Mouse (Mus musculus) left cerebral cortex, adult 18-20 months (tissue): ENCODE data around the gene Hrct1. TPM values are rescaled to one million over a fixed set of nuclear protein-coding genes. Genes with fewer than 3 reads are reported as not detected.

Source experiments
- DNase-seq, 2 experiments: peaks; one replicate each; pipeline ENCODE4 v3.0.0; 2021 to 2022; ENCODE audit warnings: low spot score in 2 of 2, mixed read lengths in 1 of 2
- long read RNA-seq, 2 experiments: library from polyadenylated mRNA; stranded (forward); transcript quantifications; one replicate each; pipeline ENCODE4 v2.0.0; 2021
- total RNA-seq, 2 experiments: library from RNA; stranded (reverse); gene quantifications; 2 replicates each; pipeline ENCODE4 v1.2.3; 2021

Hrct1 gene
- 1 to 10 TPM in 1 of 2 experiments, under 1 TPM in 1; 0.61 to 1.5 TPM for total RNA-seq
- long read RNA-seq, experiment 1, partial matches to known transcripts, result 0 of 2 reads
- long read RNA-seq, experiment 1, other reads (novel, unspliced or antisense), result 0 of 2 reads
- long read RNA-seq, experiment 2, partial matches to known transcripts, result 0 of 2 reads
- long read RNA-seq, experiment 2, other reads (novel, unspliced or antisense), result 0 of 2 reads

DNA sequence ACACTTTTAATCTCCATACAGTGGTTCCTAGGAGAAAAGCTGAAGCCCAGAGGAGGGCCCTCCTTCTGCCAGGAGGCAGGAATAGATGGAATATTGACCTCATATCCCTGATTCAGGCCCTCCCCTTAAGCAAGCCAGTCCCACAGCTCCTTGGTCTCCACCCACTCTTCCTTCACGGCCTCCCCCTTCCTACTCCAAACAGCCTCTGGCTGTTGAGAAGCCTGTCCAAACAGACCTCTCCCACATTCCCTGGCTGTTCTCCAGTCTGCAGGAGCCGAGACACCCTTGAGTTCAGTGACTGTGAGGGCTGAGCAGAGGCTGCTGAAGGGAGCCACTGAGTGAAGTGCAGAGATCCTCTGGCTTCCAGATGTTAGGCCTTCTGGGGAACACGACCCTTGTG lies at the start of gene Hrct1:
Gene Hrct1, plus strand, starts transcription at position 194 of the 400 bp plus-strand sequence.
- peak in 1 of 2 experiments; percentile 30 for DNase-seq

DNA sequence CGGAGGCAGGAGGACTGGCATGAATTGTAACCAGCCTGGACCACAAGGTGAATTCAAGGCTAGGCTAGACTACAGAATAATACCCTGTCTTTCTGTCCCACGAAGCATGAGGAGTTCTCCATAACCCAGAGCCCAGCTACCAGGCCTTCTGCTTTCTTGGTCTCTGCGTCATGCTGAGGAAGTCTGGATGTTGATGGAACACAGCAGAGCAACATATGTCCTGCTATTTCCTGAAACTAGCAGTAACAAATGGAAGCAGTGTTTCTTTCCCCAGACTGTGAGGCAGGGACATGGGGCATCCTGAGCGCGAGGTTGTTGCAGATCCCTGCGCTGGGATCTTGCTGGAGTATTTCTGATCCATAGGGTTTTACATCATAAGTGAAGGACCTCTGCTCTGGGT lies 48.4 kb upstream of the Hrct1 start:
- no peak for DNase-seq

DNA sequence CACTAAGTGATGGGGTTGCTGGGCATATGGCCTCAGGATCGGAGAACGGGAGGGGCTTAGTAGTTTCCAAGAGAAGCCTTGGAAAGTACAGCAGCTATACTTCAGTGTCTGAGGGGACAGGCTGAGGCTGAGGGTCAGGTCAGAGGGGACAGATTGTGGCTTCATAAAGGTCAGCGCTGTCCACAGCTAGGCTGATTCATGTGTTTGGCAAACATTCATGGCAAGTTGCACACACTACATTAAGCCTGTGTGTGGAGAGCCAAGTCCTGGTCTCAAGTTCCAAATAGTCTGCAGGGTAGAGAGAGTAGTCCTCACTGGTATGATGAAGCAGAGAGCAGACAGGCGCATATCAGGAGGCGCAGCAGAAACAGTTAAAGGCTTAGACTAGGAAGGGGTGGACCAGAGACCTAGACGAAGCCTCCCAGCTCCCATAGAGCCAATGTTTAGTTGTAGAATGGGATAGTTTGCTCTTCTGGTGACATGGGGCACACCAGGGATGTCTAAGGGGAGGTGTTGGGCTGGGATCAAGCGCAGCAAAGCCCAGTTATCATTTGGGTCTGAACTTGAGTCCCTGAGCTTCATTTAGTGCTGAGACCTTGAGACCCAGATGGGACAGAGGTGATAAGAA lies 47.5 kb upstream of the Hrct1 start:
- DNase-seq, result no peak

DNA sequence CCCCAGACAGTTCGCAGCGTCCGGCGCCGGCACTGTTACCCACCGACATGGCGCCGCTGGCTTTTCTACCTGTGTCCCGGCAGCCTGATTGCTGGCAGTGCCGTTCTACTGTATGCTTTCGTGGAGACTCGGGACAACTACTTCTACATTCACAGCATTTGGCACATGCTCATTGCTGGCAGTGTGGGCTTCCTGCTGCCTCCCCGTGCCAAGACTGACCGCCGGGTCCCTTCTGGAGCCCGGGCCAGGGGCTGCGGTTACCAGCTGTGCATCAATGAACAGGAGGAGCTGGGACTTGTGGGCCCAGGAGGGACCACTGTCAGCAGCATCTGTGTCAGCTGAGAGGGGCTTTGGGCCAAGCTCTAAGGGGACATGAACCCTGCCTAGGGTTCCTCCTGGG lies 37.0 kb upstream of the Hrct1 start:
- no peak for DNase-seq

DNA sequence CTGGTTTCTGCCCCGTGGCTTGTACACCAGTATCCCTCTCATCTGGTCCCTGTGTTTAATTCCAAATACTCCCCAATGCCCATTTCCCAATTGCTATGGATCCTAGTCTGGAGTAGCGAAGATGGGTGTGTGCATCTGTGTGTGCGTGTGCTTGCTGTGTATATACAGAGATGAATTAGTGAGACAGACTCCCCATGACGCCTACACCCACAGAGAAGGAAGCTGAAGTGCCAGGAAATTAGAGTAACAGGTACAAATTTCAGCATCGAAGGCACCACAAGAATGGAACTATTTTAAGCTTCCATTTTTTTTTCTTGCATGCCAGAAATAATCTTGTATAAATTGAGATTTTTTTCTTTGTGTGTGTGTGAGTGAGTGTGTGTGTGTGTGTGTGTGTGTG lies 36.0 kb upstream of the Hrct1 start:
- DNase-seq, result no peak

DNA sequence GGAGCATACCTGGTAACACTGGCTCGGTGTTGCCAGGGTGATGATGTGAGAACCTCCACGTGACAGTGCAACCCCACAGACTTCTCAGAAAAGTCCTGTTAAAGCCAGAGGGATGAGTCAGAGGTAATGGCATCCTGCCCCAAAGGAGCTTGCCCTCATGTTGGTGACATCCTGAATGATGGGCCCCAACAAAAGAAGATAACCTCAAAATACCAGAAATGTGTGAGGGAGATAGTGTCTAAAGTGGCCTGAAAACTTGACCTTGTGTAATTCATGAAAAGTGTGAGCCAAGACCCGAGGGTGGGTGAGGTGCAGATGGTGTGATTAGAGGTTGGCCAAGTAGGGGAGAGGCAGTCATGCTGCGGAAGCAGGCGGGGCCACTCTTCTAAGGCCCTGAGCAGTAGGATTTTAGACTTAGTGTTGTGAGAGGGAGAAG lies 33.2 kb upstream of the Hrct1 start:
- DNase-seq, result no peak

DNA sequence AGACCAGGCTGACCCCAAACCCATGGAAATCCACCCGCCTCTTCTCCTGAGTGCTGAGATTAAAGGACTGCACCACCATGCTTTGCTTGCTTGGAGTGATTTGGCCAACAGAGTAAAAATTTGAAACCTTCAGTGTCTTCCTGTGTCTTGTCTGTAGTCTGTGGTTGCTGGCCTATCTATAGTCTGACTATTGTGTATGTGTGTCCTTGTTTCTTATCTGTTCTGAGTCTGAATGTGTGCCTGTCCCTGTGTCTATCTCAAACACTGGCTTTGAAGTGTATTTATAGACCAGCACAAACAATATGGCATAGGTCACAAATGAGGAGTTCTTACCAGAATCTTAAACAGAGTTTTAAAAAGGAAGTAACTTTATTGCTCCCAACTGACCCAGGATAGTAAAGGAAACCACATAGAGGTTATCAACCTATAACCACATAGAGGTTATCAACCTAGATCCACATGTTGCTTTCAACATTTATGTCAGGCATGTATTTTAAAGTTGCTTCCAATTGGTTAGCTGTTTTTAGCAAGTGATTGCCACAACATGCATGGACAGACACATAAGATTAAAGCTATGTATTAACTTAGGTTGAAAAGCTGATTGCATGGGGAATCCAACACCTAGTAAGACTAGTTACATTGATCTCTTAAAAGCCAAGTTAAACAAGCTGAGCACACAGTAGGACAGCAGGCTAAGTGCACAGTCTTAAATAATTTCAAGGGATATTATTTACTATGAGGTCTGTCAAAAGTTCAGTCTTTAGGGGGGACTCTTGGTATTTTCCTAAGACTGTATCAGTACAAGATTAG lies 32.3 kb upstream of the Hrct1 start:
- DNase-seq, result no peak

DNA sequence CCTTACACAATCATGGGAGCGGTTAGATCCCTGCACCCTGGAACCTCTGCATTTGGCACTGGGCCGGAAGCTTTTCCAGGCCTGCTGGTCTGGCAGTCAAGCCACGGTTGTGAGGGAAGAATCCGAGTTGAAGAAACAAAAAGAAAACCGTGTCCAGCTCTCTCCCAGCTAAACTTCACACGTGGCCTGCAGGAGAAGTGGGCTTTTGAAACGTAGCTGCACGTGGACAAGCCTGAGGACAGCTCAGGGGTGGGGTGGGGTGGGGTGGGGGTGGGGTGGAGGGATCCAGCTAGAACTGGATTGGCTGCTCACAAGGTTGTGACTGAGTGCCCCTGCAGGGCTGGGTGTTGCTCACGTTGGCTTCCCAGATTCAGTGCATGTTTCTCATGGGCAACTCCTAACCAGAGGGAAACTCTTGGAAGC lies 31.7 kb upstream of the Hrct1 start:
- no peak for DNase-seq

DNA sequence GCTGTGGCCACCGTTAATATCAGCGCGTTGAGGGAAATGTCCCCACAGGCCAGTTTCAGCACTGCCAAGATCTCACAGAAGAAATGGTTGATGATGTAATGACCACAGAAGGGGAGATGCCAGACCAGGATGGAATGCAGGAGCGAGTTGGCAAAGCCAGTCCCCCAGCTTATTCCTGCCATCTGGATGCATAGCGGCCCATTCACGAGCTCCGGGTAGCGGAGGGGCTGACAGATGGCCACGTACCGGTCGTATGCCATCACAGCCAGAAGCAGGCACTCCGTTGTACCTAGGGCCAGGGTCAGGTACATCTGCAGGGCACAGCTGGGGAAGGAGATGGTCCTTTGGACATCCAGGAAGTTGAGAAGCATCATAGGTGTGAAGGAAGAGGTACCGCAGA lies 30.4 kb upstream of the Hrct1 start:
- DNase-seq, result no peak

DNA sequence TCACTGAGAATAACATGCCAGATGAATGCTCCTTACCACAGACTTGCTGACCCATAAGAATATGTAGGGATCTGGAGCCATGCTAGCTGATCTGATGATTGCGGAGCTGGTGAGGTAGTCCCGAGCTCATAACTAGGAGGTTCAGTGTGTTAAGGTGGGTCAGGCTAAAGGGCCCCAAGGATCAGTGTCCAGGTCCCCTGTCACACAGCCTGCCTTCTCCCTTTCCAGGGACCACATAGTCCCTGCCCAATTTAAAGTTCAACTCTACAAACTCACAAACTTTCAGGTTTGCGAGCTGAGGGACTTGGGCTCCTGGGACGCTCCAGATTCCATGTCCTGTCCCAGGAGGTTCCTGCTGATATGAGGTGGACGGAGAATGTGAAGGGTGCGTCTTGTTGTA lies 26.3 kb upstream of the Hrct1 start, which contains the start of gene Olfr70:
Gene Olfr70, minus strand, starts transcription at position 101 of the 400 bp plus-strand sequence.
- no peak for DNase-seq

DNA sequence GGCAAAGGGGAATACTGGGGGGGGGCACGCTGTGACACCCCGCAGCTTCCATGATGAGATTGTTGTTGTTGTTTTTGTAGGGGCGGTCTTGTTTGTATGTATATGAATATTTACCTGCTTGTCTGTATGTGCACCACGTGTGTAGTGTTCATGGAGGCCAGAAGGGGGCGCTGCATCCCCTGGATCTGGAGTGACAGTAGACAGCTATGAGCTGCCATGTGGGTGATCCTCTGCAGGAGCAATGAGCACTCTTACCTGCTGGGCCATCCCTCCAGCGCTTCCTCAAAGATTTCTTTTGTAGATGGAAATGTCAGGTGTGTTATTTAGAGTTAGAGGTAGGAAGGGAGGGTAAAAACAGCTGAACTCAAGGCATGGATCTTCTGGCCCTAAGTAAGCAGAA lies 23.5 kb upstream of the Hrct1 start:
- DNase-seq, result no peak

DNA sequence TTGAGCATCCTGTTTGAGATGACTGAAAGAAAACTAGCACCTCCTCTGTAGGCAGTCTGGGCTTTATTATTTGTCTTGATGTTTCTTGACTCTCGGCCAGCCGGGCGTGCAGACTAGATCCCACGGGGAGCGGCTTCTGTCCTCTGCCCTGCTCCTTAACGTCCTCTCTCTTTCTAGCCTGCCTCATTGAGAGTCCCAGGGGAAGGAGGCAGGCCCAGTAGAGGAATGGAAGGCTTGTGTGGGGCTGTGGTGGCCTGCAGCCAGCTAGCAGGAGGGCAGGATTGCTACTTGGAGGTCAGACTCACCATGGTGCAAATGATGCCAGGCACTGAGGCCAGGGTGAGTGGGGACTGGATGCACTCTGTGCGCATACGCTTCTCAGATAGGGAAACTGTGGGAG lies 23.1 kb upstream of the Hrct1 start:
- DNase-seq, result no peak

DNA sequence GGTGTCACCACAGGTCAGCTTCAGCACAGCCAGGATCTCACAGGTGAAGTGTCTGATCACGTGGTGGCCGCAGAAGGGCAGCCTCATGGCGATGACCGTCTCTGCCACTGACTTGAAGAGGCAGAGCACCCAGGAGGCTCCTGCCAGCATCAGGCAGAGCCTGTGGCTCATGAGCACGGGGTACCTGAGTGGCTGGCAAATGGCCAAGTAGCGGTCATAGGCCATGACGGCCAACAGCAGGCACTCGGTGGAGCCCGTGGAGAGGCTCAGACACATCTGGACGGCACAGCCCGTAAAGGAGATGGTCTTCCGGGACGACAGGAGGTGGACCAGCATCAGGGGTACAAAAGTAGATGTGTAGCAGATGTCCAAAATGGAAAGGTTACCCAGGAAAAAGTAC lies 21.0 kb upstream of the Hrct1 start:
- DNase-seq, result no peak

DNA sequence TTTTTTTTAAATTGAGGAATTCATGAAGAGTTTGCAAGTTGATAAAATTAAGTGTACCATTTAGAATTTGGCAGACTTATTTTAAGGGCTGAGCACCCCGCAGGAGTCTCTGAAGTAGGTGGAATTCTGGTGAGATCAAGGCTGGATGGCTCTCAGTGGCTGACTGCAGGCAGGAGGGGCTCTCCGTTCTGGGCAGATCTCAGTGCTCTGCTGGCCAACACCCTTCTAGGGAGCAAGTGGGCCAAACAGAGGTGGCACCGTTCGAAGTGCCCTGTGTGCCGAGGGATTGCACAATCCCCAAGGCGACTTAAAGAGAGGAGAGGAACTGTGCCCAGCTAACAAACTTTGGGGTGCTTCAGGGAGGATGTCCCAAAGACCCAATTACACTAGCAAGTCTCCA lies 17.1 kb upstream of the Hrct1 start, which contains the start of gene Olfr71:
Gene Olfr71, minus strand, starts transcription at position 387 of the 400 bp plus-strand sequence.
- DNase-seq, result no peak

DNA sequence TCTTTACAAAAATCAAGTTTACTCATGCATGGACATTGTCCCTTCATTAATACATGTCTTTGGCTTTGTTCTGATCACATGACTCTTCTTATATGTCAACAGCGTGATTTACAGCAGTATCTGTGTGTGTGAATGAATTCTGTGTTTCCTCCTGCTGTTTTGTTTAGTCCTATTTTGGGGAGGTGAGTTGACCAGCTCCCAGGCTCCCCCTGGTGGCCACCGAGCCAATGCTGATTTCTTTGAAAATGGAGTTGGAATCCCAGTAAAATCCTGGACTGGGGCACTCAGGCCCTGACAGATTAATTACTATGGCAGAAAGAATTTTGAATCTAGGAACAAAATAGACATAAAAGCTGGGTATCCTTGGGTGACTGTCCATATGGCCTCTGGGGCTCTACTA lies 15.2 kb upstream of the Hrct1 start:
- DNase-seq, result peak; percentile 80 to 93

DNA sequence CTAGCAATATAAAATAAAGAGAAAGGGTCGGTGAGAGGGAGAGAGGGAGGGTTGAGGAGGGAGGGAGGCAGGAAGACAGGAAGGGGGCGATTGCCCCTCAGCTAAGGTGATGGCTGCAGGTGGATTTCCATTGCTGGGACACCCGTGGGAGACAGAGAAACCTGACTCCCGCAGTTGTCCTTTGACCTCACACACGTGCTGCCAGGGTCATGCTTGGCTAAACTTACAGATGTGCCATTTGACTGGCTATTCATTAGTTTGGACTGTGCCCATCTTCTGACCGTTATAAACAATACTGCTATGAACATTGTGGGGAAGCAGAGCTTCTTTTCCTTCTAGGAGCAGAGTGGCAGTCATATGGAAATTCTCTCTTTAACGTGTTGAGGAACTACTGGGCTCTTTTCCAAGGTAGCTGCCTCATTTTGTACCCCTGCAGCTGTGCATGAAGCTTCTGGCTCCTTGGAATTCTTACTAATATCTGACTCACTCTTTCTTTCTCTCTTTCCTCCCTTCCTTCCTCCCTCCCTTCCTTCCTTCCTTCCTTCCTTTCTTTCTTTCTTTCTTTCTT lies 13.3 kb upstream of the Hrct1 start:
- DNase-seq, result no peak

DNA sequence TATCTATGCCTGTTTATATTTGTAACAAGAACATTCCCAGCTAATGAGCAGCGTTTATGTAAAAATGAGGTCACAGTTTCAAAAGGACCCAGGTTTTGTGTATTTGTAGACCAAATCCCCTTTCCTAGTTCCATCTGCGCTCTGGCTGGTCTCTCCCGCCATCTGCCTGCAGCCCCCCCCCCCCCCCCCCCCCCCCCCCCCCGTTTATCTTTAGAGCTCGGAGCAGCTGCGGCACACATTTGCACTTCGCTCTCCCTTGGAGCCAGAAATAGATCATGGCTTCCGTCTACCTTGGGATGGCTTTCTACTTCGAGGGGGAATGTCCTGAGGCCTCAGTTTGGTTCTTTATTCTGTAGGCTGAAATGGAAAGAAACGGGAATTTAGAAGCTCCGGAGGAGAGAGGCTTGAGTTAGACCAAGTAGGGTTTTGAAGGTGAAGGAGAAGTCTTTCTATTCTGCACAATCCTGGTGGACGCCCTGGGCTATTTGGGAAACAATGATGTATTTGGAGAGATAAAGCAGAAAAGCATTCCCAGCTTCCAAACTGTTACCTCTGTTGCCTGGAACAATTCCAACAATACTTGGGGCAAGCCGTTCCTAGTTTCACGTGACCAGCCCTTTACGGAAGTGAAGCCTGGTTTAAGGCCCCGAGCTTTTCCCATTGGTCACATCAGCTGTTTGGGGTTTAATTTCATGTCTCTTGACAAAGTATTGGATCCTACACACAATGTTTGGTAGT lies 6.3 kb upstream of the Hrct1 start:
- DNase-seq, result no peak

DNA sequence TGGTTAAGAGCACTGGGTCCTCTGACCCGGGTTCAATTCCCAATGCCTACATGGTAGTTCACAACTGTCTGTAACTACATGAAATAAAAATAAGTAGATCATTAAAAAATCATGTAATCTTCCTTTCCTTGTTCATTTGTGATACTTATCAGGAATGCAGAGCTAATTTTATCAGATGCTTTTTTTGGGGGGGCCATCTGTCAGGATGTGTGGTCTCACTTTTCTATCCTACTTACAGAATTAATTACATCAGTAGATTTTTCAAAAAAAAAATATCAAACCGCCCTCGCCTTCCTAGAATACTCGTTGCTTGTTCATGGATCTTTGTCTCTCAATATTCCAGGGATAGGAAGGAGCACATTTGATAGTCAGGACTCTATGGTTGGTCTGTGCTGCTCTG lies 4.8 kb upstream of the Hrct1 start:
- no peak for DNase-seq

DNA sequence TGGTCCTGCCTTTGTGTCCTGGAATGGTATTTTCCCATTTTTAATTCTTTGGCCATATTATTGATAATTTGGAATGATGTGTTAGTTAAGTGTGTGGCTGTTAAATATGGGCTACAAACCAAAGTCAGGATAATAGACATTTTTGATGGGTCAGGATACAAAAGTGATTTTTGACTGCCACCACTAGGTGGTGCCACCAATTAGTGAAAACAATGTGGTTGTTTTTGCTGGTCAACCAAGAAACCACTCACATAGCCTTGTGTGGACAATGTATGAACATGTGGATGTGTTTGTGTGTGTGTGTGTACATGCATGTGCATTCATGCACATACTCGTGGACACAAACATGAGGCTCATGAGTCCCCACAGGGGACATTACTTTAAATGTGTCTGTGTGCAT lies 2.2 kb upstream of the Hrct1 start:
- DNase-seq, result peak in 1 of 2 experiments; percentile 47

DNA sequence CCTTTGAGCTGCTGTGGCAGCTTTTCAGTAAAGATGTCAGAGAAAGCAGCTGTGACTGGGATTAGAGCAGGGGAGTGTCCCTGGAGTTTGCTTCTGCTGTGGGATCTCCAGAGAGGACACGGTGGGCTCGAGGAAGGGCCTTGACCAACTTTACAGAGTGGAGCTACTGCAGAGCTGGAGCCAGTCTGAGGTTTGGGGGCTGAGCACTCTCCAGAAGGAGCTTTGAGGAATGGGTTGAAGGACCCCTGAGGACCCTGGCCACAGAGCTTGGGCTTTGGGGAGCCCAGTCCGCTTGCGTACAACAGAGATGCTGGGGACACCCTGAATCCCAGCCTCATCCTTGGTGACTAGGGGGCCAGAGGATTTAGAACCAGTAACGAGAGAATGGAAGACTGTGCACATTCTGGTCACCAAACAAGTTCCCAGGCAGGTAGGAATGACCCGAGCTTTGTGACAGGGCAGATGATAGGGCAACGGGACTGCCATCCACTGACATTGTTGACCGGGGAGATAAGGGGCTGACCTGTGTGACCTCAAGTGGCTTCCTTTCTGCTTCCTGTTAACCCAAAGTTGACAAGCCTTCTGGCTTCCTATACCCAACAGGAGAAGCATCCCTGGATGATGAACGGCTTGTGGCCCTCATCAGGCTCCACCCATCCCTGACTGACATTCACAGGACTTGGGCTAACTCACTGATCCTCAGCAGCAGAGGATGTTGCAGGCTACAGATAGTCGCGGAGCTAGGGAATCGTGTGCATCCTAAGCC lies 577 bp upstream of the Hrct1 start:
- no peak for DNase-seq
